Mouse (Mus musculus) cerebellum, adult 9-11 months (tissue): Measurements from ENCODE around the gene Trat1.

Source experiments
- DNase-seq: peaks from one replicate; pipeline ENCODE4 v3.0.0; 2022

The Trat1 gene

DNA sequence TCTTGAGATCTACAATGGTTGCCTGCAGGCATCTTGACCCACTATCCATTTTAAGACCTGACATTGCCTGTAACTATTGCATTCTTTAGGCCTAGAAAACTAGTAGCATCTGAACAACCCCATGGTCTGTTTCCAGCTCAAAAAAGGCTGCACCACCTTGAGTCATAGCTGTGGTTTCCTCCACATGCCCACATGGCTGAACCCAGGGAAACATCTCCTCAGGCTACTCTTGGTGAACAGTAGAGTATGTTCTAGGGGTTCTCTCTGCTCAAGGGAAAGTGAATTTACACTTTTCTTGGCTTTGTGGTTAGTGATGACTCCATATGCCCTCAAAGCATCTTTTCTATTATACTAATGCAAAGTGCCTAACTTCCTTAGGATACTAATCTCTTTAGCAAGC, 55.5 kb downstream of the Trat1 start:
- no peak for DNase-seq

DNA sequence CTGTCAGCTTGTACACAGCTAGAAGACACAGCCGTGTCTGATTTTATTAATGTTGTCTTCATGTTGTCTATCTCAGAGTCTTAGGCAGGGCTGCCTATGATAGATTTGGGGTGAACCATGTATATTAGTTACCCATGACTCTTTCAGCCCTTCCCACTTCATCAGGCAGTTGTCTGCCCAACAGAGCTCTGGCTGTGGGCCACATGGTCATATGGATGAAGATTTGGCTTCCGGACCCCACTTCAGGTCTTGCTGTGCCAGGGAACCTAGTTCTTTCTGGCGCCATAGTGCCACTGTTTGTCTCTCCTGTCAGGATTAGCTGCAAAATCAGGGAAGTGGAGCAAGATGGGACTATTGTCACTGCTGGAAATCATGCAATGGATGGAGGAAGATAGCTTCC, 69.9 kb downstream of the Trat1 start:
- DNase-seq, result peak; percentile 4
